Mouse (Mus musculus): ENCODE results near the gene Fam161a.
A peak's percentile ranks its signal among the peaks of the same experiment; 100 is the strongest.

Gene Fam161a

DNA sequence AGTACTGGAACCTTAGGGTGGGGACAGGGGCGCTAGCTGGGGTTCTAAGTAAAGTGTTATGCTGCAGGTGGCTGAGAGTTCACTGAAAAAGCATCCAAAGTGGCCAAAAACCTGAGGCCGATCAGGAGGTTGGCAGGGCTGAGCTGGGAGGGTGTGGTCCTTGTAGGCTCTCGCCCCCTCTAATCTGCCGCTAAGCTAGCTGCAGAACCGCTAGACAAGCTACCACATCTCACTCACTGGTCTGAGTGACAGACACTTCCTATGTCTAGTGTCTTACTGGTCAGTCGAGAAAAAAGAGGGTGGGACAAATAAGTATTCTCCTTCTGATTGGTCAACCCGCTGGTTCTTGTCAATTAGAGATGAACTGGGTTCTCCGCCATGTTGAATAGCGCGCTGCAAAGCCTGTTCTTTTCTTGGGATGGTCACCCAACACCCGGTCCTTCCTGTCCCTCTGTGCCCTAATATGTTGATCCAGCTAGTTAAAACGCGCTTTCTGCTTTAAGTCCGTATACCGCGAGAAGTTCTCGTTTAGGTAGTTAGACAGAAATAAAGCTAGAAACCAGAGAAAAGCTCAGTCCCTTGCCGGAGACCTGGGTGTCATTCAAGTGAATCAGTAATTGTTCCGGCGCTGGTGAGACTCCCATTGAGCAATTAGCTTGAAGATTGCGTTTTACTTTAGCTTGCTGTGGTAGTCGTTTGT is at the start of gene Fam161a:
Fam161a (plus strand) TSS at position 51 of the 700 bp plus-strand sequence.
- peak; percentile 96 for DNase-seq (ENCODE audit: low spot score)

DNA sequence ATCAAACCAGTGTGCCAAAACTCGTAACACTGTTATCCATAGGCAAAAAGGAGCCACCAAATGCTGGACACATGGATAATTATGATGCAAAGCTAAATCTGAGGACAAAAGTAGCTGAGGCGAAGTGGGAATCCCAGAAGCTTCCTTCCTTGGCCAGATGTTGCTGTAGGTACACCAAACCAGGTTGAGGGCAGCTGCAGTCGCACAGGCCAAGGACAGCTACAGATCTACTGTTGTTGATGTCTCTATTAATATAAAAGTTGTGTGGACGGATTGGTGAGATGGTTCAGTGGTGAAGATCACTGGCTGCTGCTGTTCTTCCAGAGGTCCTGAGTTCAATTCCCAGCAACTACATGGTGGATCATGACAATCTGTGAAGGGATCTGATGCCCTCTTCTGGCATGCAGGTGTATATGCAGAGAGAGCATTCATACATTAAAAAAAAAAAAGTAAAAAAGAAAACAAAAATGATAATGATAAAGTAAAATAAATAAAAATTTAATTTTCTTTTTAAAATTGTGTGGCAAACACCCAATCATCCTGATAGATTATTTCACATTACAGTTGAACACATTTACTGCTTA is 49.4 kb upstream of the Fam161a start:
- no peak for DNase-seq (ENCODE audit: low spot score)

DNA sequence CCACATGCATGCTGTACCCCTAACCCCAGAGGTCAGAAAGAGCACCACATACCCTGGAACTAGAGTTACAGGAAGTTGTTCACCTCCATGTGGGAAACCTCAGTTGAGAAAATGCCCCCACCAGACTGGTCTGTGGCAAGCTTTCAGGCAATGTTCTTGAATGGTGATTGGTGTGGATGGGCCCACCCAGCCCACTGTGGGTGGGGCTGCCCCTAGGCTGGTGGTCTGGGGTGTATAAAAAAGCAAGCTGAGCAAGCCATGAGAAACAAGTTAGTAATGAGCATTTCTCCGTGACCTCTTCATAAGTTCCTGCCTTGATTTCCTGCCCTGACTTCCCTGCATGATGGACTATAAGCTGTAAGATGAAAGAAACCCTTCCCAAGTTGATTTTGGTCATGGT is 45.2 kb upstream of the Fam161a start:
- no peak for DNase-seq (ENCODE audit: low spot score)

DNA sequence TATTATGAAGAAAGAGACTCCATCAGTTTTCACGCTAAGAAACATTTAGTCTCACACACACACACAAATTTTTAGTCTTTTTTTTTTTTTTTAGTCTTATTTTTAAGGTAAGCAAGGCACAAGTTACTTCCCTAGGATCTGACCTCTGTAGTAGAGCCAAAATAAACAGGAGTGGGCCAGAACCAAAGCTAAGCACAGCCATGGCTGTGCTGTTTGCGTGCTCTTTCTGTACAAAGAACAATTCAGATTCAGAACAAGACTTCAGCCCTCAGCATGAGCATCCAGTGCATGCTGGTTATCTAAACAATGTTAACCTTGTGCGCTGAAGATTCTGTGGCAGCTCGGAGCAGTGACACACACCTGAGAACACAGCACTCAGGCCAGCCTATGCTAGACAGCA is 42.9 kb upstream of the Fam161a start:
- DNase-seq (ENCODE audit: low spot score): no peak

DNA sequence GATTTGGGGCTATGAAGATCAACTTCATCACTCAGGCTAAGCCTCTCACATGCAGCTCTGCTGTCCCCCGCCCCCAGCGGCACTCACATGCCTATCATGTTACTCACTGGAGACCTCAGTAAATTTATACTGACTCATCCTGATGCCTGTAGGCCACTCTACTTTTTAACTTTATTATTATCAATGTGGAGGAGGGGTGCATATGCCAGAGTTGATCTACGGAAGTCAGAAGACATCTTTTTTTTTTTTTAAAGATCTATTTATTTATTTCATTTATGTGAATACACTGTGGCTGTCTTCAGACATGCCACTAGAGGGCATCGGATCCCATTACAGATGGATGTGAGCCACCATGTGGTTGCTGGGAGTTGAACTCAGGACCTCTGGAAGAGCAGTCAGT is 41.8 kb upstream of the Fam161a start:
- peak; percentile 55 for DNase-seq (ENCODE audit: low spot score)

DNA sequence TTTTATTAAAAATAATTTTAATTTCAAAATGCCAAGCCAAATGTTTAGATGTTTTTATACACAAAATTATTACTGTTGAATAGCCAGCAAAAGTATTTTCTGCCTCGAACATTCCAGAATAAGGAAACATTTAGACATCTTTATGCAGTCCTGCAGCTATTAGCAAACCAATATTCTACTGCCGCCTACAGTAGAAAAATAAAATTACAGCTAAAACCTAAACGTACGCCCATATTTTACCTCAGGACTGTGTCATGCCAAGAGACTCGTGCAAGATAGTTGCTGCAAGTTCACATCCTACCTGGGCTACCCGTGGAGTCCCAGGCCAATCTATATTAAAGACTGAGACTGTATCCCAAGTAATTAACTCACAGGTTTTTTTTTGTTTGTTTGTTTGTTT is 37.8 kb upstream of the Fam161a start:
- no peak for DNase-seq (ENCODE audit: low spot score)

DNA sequence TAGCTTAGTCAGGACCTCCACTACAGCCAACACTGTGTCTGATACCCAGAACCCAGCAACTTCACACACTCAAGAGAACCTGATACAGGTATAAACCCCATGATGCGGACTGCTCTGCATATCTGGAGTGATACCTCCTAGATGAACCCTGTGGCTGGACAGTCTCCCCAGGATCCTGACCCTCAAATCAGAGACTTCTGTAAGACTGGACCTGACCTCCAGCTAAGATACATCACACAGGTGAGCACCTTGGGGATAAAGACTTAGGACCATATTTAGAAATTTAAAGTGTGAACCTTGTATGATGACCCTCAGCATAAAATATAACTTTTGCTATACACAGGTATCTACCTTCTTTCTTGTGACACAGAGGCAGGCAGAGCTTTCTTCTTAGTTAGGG is 36.8 kb upstream of the Fam161a start:
- no peak for DNase-seq (ENCODE audit: low spot score)

DNA sequence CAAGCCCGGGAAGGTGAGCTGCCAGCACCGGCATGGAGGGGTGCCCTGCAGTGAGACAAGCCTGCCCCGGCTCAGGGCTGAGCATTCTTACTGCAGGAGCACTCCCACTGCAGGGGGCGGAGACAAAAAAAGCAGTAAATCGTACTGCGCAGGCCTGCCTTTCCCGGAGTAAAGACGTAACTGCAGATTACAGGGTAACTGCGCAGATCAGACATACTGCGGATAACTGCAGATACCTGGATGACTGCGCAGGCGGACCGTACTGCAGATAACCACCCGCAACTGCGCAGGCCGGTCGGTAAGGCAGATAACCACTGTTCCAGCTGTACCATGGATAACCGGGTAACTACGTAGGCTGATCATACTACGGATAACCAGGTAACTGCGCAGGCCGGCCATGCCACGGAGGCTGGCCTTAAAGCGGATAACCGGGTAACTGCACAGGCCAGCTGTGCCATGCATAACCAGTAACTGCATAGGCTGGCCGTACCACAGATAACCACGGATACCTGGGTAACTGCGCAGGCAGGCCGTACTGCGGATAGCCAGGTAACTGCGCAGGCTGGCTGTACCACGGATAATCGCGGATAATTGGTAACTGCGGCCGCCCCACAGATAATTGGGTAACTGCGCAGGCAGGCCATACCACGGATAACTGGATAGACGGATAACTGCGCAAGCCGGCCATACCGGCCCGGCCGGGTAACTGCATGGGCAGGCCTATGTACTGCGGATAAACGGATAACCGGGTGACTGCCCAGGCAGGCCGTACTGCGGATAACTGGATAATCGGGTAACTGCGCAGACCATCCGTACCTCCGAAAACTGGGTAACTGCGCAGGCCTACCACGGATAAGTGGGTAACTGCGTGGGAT is 35.3 kb upstream of the Fam161a start, which contains the start of gene Zrsr1:
Zrsr1 (plus strand) TSS at position 171 of the 875 bp plus-strand sequence.
- no peak for DNase-seq (ENCODE audit: low spot score)

DNA sequence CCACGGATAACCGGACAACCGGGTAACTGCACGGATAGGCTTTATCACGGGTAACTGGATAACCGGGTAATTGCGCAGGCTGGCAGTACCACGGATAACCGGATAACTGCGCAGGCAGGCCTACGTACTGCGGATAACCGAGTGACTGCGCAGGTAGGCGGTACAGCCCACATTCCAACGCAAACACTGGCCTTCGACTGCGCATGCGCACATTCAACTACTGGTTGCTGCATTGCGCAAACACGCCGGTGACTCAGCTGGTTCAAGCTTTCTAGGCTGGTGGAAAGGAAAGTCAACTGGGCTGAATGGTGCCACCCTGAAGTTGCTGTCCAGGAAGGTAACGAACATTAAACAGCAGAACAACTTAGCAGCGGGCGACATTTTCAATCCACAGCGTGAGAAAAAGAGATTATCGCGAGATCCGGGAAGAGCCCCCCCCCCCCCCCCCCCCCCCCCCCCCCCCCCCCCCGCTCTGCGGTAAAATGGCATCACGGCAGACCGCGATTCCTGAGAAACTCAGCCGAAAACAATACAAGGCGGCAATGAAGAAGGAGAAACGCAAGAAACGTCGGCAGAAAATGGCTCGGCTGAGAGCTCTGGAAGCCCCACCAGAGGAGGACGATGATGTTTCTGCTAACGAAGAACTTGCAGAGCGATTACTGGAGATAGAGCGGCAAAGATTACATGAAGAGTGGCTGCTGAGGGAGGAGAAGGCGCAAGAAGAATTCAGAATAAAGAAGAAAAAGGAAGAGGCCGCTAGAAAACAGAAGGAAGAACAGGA is 34.4 kb upstream of the Fam161a start:
- no peak for DNase-seq (ENCODE audit: low spot score)

DNA sequence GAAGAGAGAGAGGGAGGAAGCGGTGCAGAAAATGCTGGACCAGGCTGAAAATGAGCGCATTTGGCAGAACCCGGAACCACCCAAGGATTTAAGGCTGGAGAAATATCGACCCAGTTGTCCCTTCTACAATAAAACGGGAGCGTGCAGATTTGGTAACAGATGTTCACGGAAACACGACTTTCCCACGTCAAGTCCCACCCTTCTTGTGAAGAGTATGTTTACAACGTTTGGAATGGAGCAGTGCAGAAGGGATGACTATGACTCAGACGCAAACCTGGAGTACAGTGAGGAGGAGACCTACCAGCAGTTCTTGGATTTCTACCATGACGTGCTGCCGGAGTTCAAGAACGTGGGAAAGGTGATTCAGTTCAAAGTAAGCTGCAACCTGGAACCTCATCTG is 33.7 kb upstream of the Fam161a start:
- no peak for DNase-seq (ENCODE audit: low spot score)

DNA sequence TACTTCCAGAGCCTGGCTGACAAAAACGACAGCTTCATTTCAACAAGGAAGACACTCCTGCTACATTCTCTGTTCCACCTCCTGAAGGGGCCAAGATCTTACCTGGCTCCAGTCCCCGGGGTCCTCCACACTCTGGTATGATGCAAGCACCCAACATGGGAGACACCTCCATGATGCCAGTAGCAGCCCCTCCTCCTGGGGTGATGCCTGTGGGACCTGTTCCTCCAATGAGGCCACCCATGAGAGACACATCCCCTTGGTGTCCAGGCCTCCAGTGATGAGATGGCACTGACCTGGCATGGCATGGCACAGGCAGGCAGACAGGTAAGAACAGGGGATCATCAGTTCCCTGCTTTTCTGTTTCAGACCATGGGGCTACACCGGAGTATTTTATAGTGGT is 29.1 kb upstream of the Fam161a start:
- no peak for DNase-seq (ENCODE audit: low spot score)

DNA sequence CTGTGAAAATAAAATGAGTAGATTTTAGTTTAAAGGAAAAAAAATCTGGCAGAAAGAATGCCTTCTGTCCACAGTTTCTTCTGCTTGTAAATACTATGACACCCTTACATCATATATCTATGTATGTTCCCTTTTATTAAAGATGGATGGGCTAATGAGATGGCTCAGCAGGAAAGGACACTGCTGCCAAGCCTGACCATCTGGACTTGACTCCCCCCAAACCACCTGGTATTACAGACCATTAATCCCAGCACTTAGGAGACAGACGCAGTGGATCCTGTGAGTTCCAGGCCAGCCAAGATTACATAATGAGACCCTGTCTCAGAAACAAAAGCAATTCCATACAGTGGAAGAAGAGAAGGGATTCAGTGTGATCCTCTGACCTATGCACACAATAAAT is 28.6 kb upstream of the Fam161a start:
- DNase-seq (ENCODE audit: low spot score): peak; percentile 51

DNA sequence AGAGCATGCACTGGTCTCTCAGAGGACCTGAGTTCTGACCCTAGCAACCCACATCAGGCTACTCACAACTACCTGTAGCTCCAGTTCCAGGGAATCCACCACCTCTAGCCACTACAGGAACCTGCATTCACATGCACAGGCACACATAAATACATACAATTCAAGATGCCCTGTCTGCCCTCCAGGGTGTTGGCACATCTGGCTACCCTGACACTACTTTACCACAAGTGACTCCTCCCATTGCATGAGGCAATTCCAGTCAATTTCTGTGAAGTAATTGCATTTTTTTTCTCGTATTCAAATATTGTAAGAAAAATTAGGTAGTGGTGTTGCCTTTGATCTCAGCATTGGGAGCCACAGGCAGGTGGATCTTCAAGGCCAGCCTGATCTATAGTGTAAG is 28.1 kb upstream of the Fam161a start:
- DNase-seq (ENCODE audit: low spot score): peak; percentile 65

DNA sequence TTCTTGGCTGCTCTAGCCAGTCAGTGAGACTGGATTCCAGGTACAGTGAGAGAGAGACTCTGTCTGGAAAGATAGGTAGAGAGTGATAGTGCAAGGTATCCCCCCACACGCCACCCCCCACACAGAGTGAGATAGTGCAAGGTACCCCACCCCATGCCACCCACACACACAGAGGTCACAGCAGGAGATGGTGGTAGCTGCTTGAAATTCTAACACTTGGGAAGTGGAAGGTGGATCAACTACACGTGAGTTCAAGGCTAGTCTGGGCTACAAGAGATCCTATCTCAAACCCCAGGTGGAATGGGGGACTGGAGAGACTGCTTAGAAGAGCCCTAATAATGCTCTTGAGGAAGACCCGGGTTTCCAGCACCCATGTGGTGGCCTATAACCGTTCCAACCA is 26.3 kb upstream of the Fam161a start:
- no peak for DNase-seq (ENCODE audit: low spot score)

DNA sequence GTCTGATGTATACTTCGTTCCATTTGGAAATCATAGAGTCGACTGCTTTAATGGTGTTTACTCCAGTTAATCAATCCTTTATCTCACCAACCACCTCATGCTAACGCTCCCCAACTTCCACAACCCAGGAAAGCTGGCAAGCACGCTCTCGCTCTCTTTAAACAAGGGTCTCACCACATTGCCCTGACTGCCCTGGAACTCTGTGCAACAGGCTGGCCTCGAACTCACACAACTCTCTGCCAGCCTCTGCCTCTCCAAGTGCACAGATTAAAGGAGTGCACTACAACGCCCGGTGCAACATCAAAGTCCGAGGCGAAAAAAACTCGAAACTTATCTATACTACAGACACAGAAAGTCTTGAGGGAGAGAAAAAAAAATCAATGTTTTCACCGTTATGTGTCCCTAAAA is 25.8 kb upstream of the Fam161a start:
- no peak for DNase-seq (ENCODE audit: low spot score)

DNA sequence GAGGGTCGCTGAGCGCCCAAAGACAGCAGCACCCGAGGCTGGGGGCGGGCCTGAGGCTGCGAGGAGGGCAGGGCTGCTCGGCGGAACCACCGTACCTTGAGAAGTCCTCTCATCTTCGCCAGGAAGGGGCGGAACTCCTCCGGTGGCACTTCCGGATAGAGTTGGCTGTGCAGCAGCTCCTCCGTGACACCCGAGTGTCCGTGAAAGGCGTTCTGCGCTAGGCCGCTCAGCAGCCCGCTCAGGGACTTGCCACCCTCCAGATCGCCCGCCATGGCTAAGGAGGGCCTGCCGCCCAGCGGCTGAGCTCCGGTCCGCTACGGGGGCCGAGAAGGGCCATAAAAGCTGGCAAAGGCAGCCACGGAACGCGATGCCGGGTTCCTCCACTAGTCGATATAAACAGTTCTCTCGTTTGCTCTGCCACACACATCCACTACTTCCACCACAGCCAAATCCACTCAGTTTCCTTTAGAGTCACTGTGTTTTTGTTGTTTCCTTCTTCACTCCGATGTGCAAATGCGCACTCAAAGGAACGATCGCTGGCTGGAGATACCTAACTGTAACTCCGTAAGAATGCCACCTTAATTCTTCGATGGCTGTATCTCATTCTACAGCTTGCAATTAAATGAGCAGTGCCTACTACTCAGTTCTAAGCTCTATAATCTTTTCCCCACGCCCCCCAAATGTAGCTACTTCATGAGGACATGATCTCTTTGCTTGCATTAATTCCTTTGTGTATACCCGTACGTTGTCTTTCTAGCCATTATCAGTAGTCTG is 25.2 kb upstream of the Fam161a start, which contains the start of the genes Gm28048 and Commd1:
Gm28048 (minus strand) TSS at position 107 of the 774 bp plus-strand sequence.
Commd1 (minus strand) TSS at position 399 of the 774 bp plus-strand sequence.
- peak; percentile 99 for DNase-seq (ENCODE audit: low spot score)

DNA sequence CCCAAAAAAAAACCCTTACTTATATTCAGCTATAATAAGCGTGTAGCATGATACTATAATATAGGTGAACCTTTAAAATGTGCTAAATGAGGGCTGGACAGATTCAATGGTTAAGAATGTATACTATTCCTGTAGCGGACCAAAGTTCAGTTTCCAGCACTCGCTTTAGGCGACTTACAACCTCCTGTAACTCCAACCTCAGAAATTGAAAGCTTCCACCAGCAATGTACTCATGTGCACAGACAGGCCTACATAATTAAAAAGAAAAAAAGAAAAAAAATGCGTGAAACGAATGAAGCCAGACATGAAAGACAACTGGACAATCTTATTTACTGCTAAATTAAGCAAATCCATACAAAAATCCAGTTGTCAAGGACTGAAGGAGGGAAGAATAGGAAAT is 24.5 kb upstream of the Fam161a start:
- peak; percentile 38 for DNase-seq (ENCODE audit: low spot score)

DNA sequence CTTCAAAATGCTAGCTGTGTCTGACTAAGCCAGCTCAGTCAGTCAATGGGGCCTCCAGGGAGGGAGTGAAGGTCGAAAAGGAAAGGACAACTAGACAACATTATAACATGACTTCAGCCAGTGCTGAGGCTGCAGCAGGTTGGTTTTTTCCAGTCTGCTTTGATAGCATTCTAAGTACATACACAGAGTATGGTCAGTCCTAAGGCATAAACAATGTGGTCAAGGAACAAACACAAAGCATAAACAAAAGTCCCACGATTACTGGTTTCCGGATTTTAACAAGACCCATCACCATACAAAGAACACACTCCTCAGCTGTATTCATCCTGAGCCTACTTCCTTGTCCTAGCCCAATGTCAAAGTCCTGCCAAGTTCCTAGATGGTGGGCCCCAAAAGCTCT is 21.8 kb upstream of the Fam161a start:
- no peak for DNase-seq (ENCODE audit: low spot score)

DNA sequence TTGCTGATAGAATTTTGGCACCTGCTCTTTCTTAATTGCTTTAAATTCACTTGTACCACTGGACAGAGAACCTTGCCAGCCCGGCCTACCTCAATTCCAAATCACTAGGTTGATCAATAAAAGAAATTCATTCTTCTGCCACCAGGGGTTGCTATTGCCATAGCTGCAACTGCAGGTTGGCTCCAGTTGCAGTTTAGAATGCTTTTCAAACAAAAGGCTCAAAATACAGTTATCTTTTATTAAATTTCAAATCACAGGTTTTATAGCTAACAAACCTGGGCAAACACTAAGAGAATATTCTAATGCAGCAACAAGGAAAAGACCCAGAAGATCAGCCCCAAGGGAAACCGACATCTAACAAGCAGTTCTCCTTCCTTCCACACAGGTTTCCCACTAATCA is 20.0 kb upstream of the Fam161a start:
- peak; percentile 89 for DNase-seq (ENCODE audit: low spot score)

DNA sequence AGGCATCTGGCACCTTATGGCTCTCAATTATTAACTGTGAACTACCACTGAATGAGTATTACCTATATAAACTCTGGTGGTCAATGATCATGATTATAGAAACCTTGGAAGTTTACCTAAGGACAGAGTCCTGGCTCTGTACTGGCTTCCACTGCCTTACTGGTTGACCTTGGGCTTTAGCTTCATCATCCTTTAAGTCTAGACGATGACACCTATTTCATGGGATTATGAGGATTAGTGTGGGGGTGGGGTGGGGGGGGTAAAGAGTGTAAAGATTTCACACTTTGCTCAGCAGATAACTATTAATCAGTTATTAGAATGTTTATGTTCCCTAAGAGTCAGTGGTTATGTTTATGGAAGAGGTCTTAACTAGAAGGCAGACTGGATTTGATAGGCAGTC is 17.5 kb upstream of the Fam161a start:
- no peak for DNase-seq (ENCODE audit: low spot score)

All from MN1 (cell line).